Mouse (Mus musculus) CH12.LX (cell line): ENCODE measurements at regions not wholly inside any gene's neighbourhood (a gene's known extent, or its start where the extent isn't known, plus 50 kb on each side); places are given as distances from the start of the nearest gene placed in this dataset.

Experiments
- DNase-seq: peaks from one replicate; pipeline ENCODE4 v3.0.0-alpha.2; 2013; ENCODE audit errors: extremely low read depth
- H3K27ac ChIP-seq: 2 replicates; pipeline ENCODE4 v1.5.1; 2012; ENCODE audit warnings: low read depth, mild to moderate bottlenecking, control low read depth, moderate library complexity; ENCODE audit not compliant: insufficient read depth
- H3K27me3 ChIP-seq: replicated peaks from 2 replicates; pipeline ENCODE3; 2012; ENCODE audit warnings: inconsistent platforms
- H3K36me3 ChIP-seq, 2 experiments: replicated peaks in 1 of 2; 2 replicates each; pipeline versions ENCODE3 to v1.6.1; 2012; ENCODE audit warnings: inconsistent platforms in 1 of 2, low read length in 1 of 2, mild to moderate bottlenecking in 1 of 2, mixed read lengths in 1 of 2, moderate library complexity in 1 of 2; ENCODE audit not compliant: control insufficient read depth in 1 of 2, insufficient read depth in 1 of 2
- H3K4me1 ChIP-seq, 2 experiments: 2 replicates each; pipeline ENCODE4 v1.6.1; 2012; ENCODE audit warnings: inconsistent platforms in 1 of 2, moderate library complexity in 1 of 2; ENCODE audit not compliant: insufficient read depth in 2 of 2, control insufficient read depth in 1 of 2
- H3K4me2 ChIP-seq: 2 replicates; pipeline ENCODE4 v1.6.1; 2012; ENCODE audit warnings: low read depth, mild to moderate bottlenecking, control low read depth; ENCODE audit not compliant: poor library complexity, insufficient read depth, severe bottlenecking
- H3K4me3 ChIP-seq, 3 experiments: fragments of 150-350 bp in 1 of 3; sonication (generic) in 1 of 3; replicated peaks in 1 of 3; 2 replicates each; pipeline versions ENCODE3 to v1.5.1; 2011 to 2012; ENCODE audit warnings: low read depth in 2 of 3, low read length in 2 of 3, mild to moderate bottlenecking in 2 of 3, moderate library complexity in 2 of 3, control low read depth in 1 of 3, improper control_type of control experiment in 1 of 3, inconsistent platforms in 1 of 3, mixed read lengths in 1 of 3; ENCODE audit not compliant: poor library complexity in 1 of 3
- H3K79me2 ChIP-seq: replicated peaks from 2 replicates; pipeline ENCODE4 v1.6.1; 2012; ENCODE audit warnings: mild to moderate bottlenecking, moderate library complexity; ENCODE audit not compliant: control insufficient read depth, poor library complexity, insufficient read depth, severe bottlenecking; ENCODE audit errors: extremely low read depth
- H3K9ac ChIP-seq: 2 replicates; pipeline ENCODE4 v1.6.1; 2012; ENCODE audit warnings: low read depth, mild to moderate bottlenecking, control low read depth, moderate library complexity; ENCODE audit not compliant: insufficient read depth
- H3K9me3 ChIP-seq: replicated peaks from 2 replicates; pipeline ENCODE3; 2012; ENCODE audit warnings: low read length, inconsistent platforms, mixed read lengths
- CHD2 ChIP-seq: IDR thresholded peaks from 2 replicates; pipeline ENCODE4 v1.6.1; 2011; ENCODE audit warnings: low read length, improper control_type of control experiment
- CTCF ChIP-seq, 2 experiments: IDR thresholded peaks in 1 of 2; conservative IDR thresholded peaks in 1 of 2; 2 replicates each; pipeline ENCODE4 v1.5.1; 2011 to 2012; ENCODE audit warnings: low read depth in 2 of 2, low read length in 2 of 2, improper control_type of control experiment in 1 of 2, inconsistent platforms in 1 of 2, mild to moderate bottlenecking in 1 of 2, moderate library complexity in 1 of 2
- ETS1 ChIP-seq: conservative IDR thresholded peaks from 2 replicates; pipeline ENCODE4 v1.6.1; 2012; ENCODE audit warnings: low read depth, mild to moderate bottlenecking, inconsistent platforms, low read length, improper control_type of control experiment, moderate library complexity
- GABPA ChIP-seq: IDR thresholded peaks from 2 replicates; pipeline ENCODE4 v1.6.1; 2012; ENCODE audit warnings: low read depth, low read length, improper control_type of control experiment, inconsistent platforms; ENCODE audit not compliant: insufficient replicate concordance
- HCFC1 ChIP-seq: IDR thresholded peaks from 2 replicates; pipeline ENCODE4 v1.6.1; 2012; ENCODE audit warnings: low read depth, mild to moderate bottlenecking, inconsistent platforms, low read length, improper control_type of control experiment
- IRF4 ChIP-seq: IDR thresholded peaks from 2 replicates; pipeline ENCODE4 v1.6.1; 2014; ENCODE audit warnings: low read depth, mild to moderate bottlenecking, inconsistent platforms, low read length, improper control_type of control experiment
- JUND ChIP-seq: conservative IDR thresholded peaks from 2 replicates; pipeline ENCODE4 v1.6.1; 2011; ENCODE audit warnings: low read depth, low read length, improper control_type of control experiment
- MAX ChIP-seq: IDR thresholded peaks from 2 replicates; pipeline ENCODE4 v1.6.1; 2011; ENCODE audit warnings: low read length, improper control_type of control experiment
- MEF2A ChIP-seq: IDR thresholded peaks from 2 replicates; pipeline ENCODE4 v1.6.1; 2014; ENCODE audit warnings: low read depth, mild to moderate bottlenecking, inconsistent platforms, low read length, improper control_type of control experiment, borderline replicate concordance
- MXI1 ChIP-seq: IDR thresholded peaks from 2 replicates; pipeline ENCODE4 v1.6.1; 2011; ENCODE audit warnings: mild to moderate bottlenecking, low read depth, low read length, improper control_type of control experiment
- NRF1 ChIP-seq: IDR thresholded peaks from 2 replicates; pipeline ENCODE4 v1.6.1; 2014; ENCODE audit warnings: low read depth, mild to moderate bottlenecking, inconsistent platforms, low read length, improper control_type of control experiment, moderate library complexity
- POLR2A ChIP-seq: IDR thresholded peaks from 2 replicates; pipeline ENCODE4 v1.6.1; 2011; ENCODE audit warnings: low read depth, mild to moderate bottlenecking, improper control_type of control experiment, low read length
- POLR2AphosphoS2 ChIP-seq: IDR thresholded peaks from 2 replicates; pipeline ENCODE4 v1.6.1; 2011; ENCODE audit warnings: low read depth, low read length, improper control_type of control experiment
- SIN3A ChIP-seq: IDR thresholded peaks from 2 replicates; pipeline ENCODE4 v1.6.1; 2012; ENCODE audit warnings: low read length, improper control_type of control experiment, inconsistent platforms
- SMC3 ChIP-seq: IDR thresholded peaks from 2 replicates; pipeline ENCODE4 v1.6.1; 2011; ENCODE audit warnings: low read depth, low read length, improper control_type of control experiment
- TCF12 ChIP-seq: IDR thresholded peaks from 2 replicates; pipeline ENCODE4 v1.6.1; 2014; ENCODE audit warnings: low read depth, mild to moderate bottlenecking, inconsistent platforms, low read length, improper control_type of control experiment
- UBTF ChIP-seq: IDR thresholded peaks from 2 replicates; pipeline ENCODE4 v1.6.1; 2012; ENCODE audit warnings: low read depth, mild to moderate bottlenecking, inconsistent platforms, low read length, improper control_type of control experiment, moderate library complexity
- USF1 ChIP-seq: IDR thresholded peaks from 2 replicates; pipeline ENCODE4 v1.6.1; 2014; ENCODE audit warnings: low read depth, mild to moderate bottlenecking, inconsistent platforms, low read length, improper control_type of control experiment
- ZC3H11A ChIP-seq: IDR thresholded peaks from 2 replicates; pipeline ENCODE4 v1.6.1; 2012; ENCODE audit warnings: low read depth, mild to moderate bottlenecking, inconsistent platforms, low read length, improper control_type of control experiment
- dilution Hi-C: fragments of 300-500 bp; cut with MboI; formaldehyde crosslinking; loops from 2 replicates; pipeline ENCODE4 v1.14.3; 2020; ENCODE audit warnings: low sequenced_read_pairs; ENCODE audit not compliant: extremely low pct_unique_long_range_greater_than_20kb, extremely low pct_ligation_motif_present
- in situ Hi-C: fragments of 300-500 bp; cut with MboI; formaldehyde crosslinking; loops from 3 replicates; pipeline ENCODE4 v1.14.3; 2019; ENCODE audit warnings: low sequenced_read_pairs, low pct_ligation_motif_present, low pct_unique_long_range_greater_than_20kb, mixed read lengths

DNA sequence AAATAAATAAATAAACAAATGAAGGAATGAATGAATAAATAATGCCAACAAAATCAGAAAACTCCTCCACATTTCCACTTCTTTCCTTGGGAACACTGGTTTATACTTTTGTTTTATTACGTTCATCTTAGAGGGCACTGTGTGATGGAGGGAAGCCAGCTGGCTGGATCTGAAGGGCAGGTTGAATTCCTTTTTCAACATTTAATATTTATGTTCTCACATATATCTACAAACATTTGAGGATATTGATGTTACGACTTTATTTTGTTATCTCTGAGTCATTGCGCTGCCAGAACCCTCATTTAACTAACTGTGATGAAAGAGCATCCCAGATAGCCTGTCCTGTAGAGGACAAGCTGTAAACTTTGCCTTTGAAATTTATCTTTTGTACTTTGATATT is 273.3 kb downstream of the Phf14 start:
- Histone ChIP-seq H3K36me3 (no peaks in the 10 kb centered on the region), H3K4me2 (no peak overlapping the region), H3K4me1 (peaks cover 0 to 2% of the 10 kb centered on the region in 2 experiments; a peak in 1 of 4 replicates), H3K27ac (no peak overlapping the region), H3K9ac (no peak overlapping the region)
- TF ChIP-seq MEF2A (no peak), POLR2A (no peak), CTCF (conservative IDR thresholded peaks at IDR 0.05 in 1 of 2, IDR thresholded peaks at IDR 0.05 in 1 of 2; ENCODE audit: low read depth in 2 of 2, low read length in 2 of 2) (no peak), NRF1 (no peak), USF1 (no peak)
- TF ChIP-seq, all 38 proteins: peak for 0
- Histone ChIP-seq H3K9me3 (no peaks in the 10 kb centered on the region), H3K27me3 (no peaks in the 10 kb centered on the region), H3K79me2 (no peaks in the 10 kb centered on the region), H3K4me3 (no peak overlapping the region)
- in situ Hi-C loops = no loop called here
- dilution Hi-C loops = no loop called here
- DNase-seq = no peak

DNA sequence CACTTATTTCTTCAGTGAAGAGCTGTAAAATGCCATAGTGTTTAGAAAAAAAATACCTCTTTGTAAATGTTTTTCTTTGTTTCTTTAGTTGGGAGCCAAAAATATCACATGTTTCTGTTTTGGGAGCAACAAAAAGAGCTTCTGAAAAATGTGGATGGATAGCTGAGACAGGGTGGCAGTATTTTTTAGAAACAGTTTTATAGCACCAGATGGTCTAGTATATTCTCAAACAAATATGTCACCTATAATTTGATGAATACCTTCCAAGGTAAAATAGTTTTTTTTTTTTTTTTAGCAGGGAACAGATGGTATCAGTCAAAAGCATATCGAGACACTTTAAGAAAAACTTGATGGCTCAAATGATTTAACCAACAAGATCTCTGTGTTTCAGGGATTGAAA is 302.6 kb downstream of the Phf14 start:
- no peak overlapping the region for H3K27ac ChIP-seq
- no peaks in the 10 kb centered on the region for H3K36me3 ChIP-seq
- no peak overlapping the region for H3K9ac ChIP-seq
- no peak overlapping the region for H3K4me2 ChIP-seq
- DNase-seq = no peak
- no peak for TF ChIP-seq MXI1
- no peak for TF ChIP-seq SMC3
- no peak for TF ChIP-seq IRF4
- TF ChIP-seq SIN3A = no peak
- no peak for TF ChIP-seq TCF12
- no peak for TF ChIP-seq POLR2AphosphoS2
- TF ChIP-seq HCFC1 = no peak
- no peak for TF ChIP-seq ZC3H11A
- TF ChIP-seq UBTF = no peak
- no peak for TF ChIP-seq MEF2A
- no peak for TF ChIP-seq MAX
- no peak for TF ChIP-seq CHD2
- TF ChIP-seq JUND = no peak
- TF ChIP-seq CTCF (conservative IDR thresholded peaks at IDR 0.05 in 1 of 2, IDR thresholded peaks at IDR 0.05 in 1 of 2; ENCODE audit: low read depth in 2 of 2, low read length in 2 of 2) = no peak
- TF ChIP-seq ETS1 = no peak
- no peak for TF ChIP-seq GABPA
- H3K79me2 ChIP-seq = no peaks in the 10 kb centered on the region
- no peaks in the 10 kb centered on the region for H3K27me3 ChIP-seq
- H3K4me3 ChIP-seq = no peak overlapping the region
- in situ Hi-C loops (no loop called here), dilution Hi-C loops (no loop called here)
- H3K4me1 ChIP-seq = peaks cover 0 to 2% of the 10 kb centered on the region in 2 experiments; a peak in 1 of 4 replicates
- no peaks in the 10 kb centered on the region for H3K9me3 ChIP-seq
